Mouse (Mus musculus): ENCODE results near the gene Dlg1.
A peak's percentile ranks its signal among the peaks of the same experiment; 100 is the strongest.
"Not testable (repeated sequence)": the region's sequence is repeated elsewhere in the genome, so short reads cannot be mapped to it uniquely, and the experiment has no call there.

The Dlg1 gene

GRCm38 (mm10) chr16:31655531-31655930 lies 7.7 kb upstream of the Dlg1 start:
- DNase-seq (ENCODE audit: inconsistent ontology term), result no peak

- no peak for DNase-seq (ENCODE audit: inconsistent ontology term)
Observed at GRCm38 (mm10) chr16:31657502-31657901, 5.7 kb upstream of the Dlg1 start.

- DNase-seq (ENCODE audit: inconsistent ontology term), result no peak
Observed at GRCm38 (mm10) chr16:31658539-31659334, 4.5 kb upstream of the Dlg1 start.

GRCm38 (mm10) chr16:31659453-31659852 lies 3.8 kb upstream of the Dlg1 start:
- no peak for DNase-seq (ENCODE audit: inconsistent ontology term)

- no peak for DNase-seq (ENCODE audit: inconsistent ontology term)
Observed at GRCm38 (mm10) chr16:31662556-31663378, 476 bp upstream of the Dlg1 start.

- DNase-seq (ENCODE audit: inconsistent ontology term), result no peak
Observed at GRCm38 (mm10) chr16:31664287-31664597, 999 bp downstream of the Dlg1 start.

- no peak for DNase-seq (ENCODE audit: inconsistent ontology term)
Observed at GRCm38 (mm10) chr16:31672202-31672601, 9.0 kb downstream of the Dlg1 start.

- no peak for DNase-seq (ENCODE audit: inconsistent ontology term)
Observed at GRCm38 (mm10) chr16:31677463-31677862, 14.2 kb downstream of the Dlg1 start.

GRCm38 (mm10) chr16:31682291-31682690 lies 19.0 kb downstream of the Dlg1 start:
- DNase-seq (ENCODE audit: inconsistent ontology term), result no peak

GRCm38 (mm10) chr16:31683670-31684430 lies 20.6 kb downstream of the Dlg1 start:
- no peak for DNase-seq (ENCODE audit: inconsistent ontology term)

- DNase-seq (ENCODE audit: inconsistent ontology term), result peak; percentile 49
Observed at GRCm38 (mm10) chr16:31684771-31685170, 21.5 kb downstream of the Dlg1 start.

GRCm38 (mm10) chr16:31687766-31688165 lies 24.5 kb downstream of the Dlg1 start:
- DNase-seq (ENCODE audit: inconsistent ontology term), result no peak

GRCm38 (mm10) chr16:31695286-31696020 lies 32.2 kb downstream of the Dlg1 start:
- peak; percentile 26 for DNase-seq (ENCODE audit: inconsistent ontology term)

- no peak for DNase-seq (ENCODE audit: inconsistent ontology term)
Observed at GRCm38 (mm10) chr16:31696367-31696766, 33.1 kb downstream of the Dlg1 start.

- no peak for DNase-seq (ENCODE audit: inconsistent ontology term)
Observed at GRCm38 (mm10) chr16:31697341-31697740, 34.1 kb downstream of the Dlg1 start.

- peak; percentile 45 for DNase-seq (ENCODE audit: inconsistent ontology term)
Observed at GRCm38 (mm10) chr16:31705213-31705612, 42.0 kb downstream of the Dlg1 start.

GRCm38 (mm10) chr16:31705904-31706303 lies 42.7 kb downstream of the Dlg1 start:
- no peak for DNase-seq (ENCODE audit: inconsistent ontology term)

GRCm38 (mm10) chr16:31707326-31707725 lies 44.1 kb downstream of the Dlg1 start:
- DNase-seq (ENCODE audit: inconsistent ontology term), result no peak

- DNase-seq (ENCODE audit: inconsistent ontology term), result no peak
Observed at GRCm38 (mm10) chr16:31722991-31723390, 59.7 kb downstream of the Dlg1 start.

GRCm38 (mm10) chr16:31724121-31724520 lies 60.9 kb downstream of the Dlg1 start:
- peak; percentile 20 for DNase-seq (ENCODE audit: inconsistent ontology term)

GRCm38 (mm10) chr16:31724818-31725217 lies 61.6 kb downstream of the Dlg1 start:
- no peak for DNase-seq (ENCODE audit: inconsistent ontology term)

GRCm38 (mm10) chr16:31730971-31731370 lies 67.7 kb downstream of the Dlg1 start:
- not testable (repeated sequence) for DNase-seq (ENCODE audit: inconsistent ontology term)
